In the genomic region with DNA sequence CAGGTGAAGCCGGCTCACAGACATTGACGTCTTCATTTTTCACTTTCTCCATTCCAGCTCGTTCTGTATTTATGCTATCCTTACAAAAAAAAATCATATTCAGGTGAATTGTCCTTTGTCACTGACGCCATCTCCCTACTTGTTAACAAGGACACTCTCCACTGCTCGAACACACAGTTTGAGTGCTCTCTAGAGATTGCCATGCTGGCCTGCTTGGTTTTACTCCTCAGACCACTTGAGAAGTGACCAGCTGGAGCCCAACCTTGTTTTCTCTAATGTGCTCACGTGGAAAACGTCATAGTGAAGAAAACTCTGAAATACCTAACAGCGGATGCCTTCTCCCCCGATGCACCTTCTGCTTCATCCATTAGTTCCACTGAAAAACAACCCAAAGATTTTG, we compare ENCODE assay signal across 25 mouse cellular contexts.
"Had no signal": no experiment of that assay in that cellular context is flagged by ENCODE, and none has a peak within 500 bp of the region (broad histone marks: within the 10 kb centered on the region; RNA-seq: fewer than 3 reads in every experiment).

No protein-coding gene starts in this region.

- H3K4me3 ChIP-seq: gastrocnemius, adult 2 months; heart, embryonic 10.5 days; heart, embryonic 12.5 days; hindbrain, embryonic 10.5 days; hindbrain, embryonic 12.5 days; intestine, embryonic 15.5 days; layer of hippocampus, adult 2 months; left cerebral cortex, adult 2 months; limb, embryonic 13.5 days; limb, embryonic 15.5 days had no signal

- H3K4me1 ChIP-seq: heart, embryonic 10.5 days; heart, embryonic 12.5 days; hindbrain, embryonic 10.5 days; hindbrain, embryonic 12.5 days; intestine, embryonic 15.5 days; limb, embryonic 13.5 days; limb, embryonic 15.5 days had no signal

- DNase-seq: forebrain, postnatal 0 days; gastrocnemius, adult 2 months; gastrocnemius, postnatal 10 days; gastrocnemius, postnatal 25 days; heart, adult 18-20 months; heart, postnatal 10 days; heart, postnatal 4 days; kidney, adult 18-20 months; kidney, adult 8-10 months; kidney, postnatal 10 days; kidney, postnatal 25 days; kidney, postnatal 4 days; left cerebral cortex, postnatal 4 days had no signal

- ATAC-seq: forebrain, postnatal 0 days; hindbrain, embryonic 16.5 days; inflammation-experienced regulatory T-cells, adult 6 months; intestine, embryonic 15.5 days; intestine, postnatal 0 days had no signal
